Mouse (Mus musculus) kidney, postnatal 0 days (tissue): ENCODE data around the gene Sec24b. TPM values are rescaled to one million over a fixed set of nuclear protein-coding genes. Genes with fewer than 3 reads are reported as not detected.

Experiments
- ATAC-seq: fragments of 200-750 bp; cut with Nextera tagmentation; replicated peaks from 2 replicates; pipeline ENCODE4 v1.8.0; 2017; ENCODE audit warnings: low read depth, moderate number of reproducible peaks, moderate TSS enrichment, moderate library complexity; ENCODE audit not compliant: low FRiP score
- DNase-seq: peaks from one replicate; pipeline ENCODE4 v3.0.0-alpha.2; 2016; ENCODE audit warnings: low spot score
- H3K27ac ChIP-seq: fragments of 300-500 bp; sonication (generic); 2 replicates; pipeline ENCODE4 v1.5.1; 2014; ENCODE audit warnings: mild to moderate bottlenecking
- H3K27me3 ChIP-seq: fragments of 300-500 bp; sonication (generic); 2 replicates; pipeline ENCODE4 v1.6.1; 2014; ENCODE audit warnings: low read length, mixed read lengths; ENCODE audit not compliant: insufficient read depth
- H3K36me3 ChIP-seq: fragments of 300-500 bp; sonication (generic); 2 replicates; pipeline ENCODE4 v1.6.1; 2014; ENCODE audit warnings: low read length, mixed read lengths; ENCODE audit not compliant: insufficient read depth
- H3K4me1 ChIP-seq: fragments of 300-500 bp; sonication (generic); replicated peaks from 2 replicates; pipeline ENCODE4 v1.6.1; 2014; ENCODE audit warnings: antibody characterized with exemption, low read length, mixed read lengths; ENCODE audit not compliant: insufficient read depth
- H3K4me2 ChIP-seq: fragments of 300-500 bp; sonication (generic); 2 replicates; pipeline ENCODE4 v1.6.1; 2014; ENCODE audit warnings: mild to moderate bottlenecking, low read length, moderate library complexity, mixed read lengths
- H3K4me3 ChIP-seq: fragments of 300-500 bp; sonication (generic); replicated peaks from 2 replicates; pipeline ENCODE4 v1.5.1; 2014; ENCODE audit warnings: low read depth, low read length
- H3K9ac ChIP-seq: fragments of 300-500 bp; sonication (generic); 2 replicates; pipeline ENCODE4 v1.6.1; 2014; ENCODE audit warnings: low read depth, low read length
- H3K9me3 ChIP-seq: fragments of 300-500 bp; sonication (generic); replicated peaks from 2 replicates; pipeline ENCODE4 v1.6.1; 2016; ENCODE audit warnings: low read length, inconsistent platforms, mixed read lengths
- CTCF ChIP-seq: IDR thresholded peaks from 2 replicates; pipeline ENCODE4 v1.5.1; 2016; ENCODE audit warnings: antibody characterized with exemption, low read depth, mild to moderate bottlenecking, moderate library complexity
- WGBS: fragments of 180-500 bp; shearing (Covaris S2); extraction: QIAGEN DNeasy Blood & Tissue Kit; methylation state at CpG from one replicate; pipeline ENCODE4 v1.1.7; 2014; 5-methylcytosine and 5-hydroxymethylcytosine counted together
- polyA plus RNA-seq: library from polyadenylated mRNA; unstranded; fragments of >200 nt; fragmentation: Nextera tagmentation; extraction: Ambion mirVana; gene quantifications from 2 replicates; pipeline ENCODE4 v1.2.1, GENCODE M21; 2015

Sec24b gene
- polyA plus RNA-seq, 1 experiment from 2014 or later = 21.5 TPM

- Histone ChIP-seq H3K27me3 (no peaks in the 10 kb centered on the region), H3K4me3 (no peak overlapping the region), H3K9ac (no peak overlapping the region), H3K36me3 (no peaks in the 10 kb centered on the region), H3K27ac (no peak overlapping the region), H3K4me2 (no peak overlapping the region), H3K9me3 (no peaks in the 10 kb centered on the region), H3K4me1 (no peaks in the 10 kb centered on the region)
- 60% methylated on average over 8 of the region's 8 CpGs for WGBS
- DNase-seq (no peak), ATAC-seq (no peak)
- TF ChIP-seq CTCF = no peak
Observed at GRCm38 (mm10) chr3:129962533-129962932, 98.8 kb downstream of the Sec24b start.

DNA sequence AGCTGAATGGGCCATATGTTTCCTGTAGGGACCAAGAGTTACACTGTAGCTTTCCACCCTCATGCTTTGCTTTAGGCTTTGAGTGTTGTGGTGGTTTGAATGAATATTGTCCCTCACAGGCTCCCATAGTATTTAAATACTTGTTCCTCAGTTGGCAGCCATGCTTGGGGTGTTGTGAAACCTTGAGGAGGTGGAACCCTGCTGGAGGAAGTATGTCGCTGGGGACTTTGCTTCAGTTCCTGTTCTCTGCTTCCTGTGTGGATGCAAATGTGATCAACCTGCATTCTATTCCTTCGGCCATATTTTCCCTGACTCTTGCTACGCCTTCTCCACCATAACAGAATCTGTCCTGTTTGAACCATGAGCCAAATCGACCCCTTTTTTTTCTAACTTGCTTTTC, 108.1 kb downstream of the Sec24b start:
- 85% methylated on average over 4 of the region's 4 CpGs for WGBS
- Histone ChIP-seq H3K36me3 (no peaks in the 10 kb centered on the region), H3K4me2 (no peak overlapping the region), H3K4me1 (no peaks in the 10 kb centered on the region), H3K9me3 (no peaks in the 10 kb centered on the region), H3K27me3 (no peaks in the 10 kb centered on the region), H3K27ac (no peak overlapping the region), H3K9ac (no peak overlapping the region), H3K4me3 (no peak overlapping the region)
- DNase-seq = no peak
- TF ChIP-seq CTCF = no peak
- no peak for ATAC-seq

DNA sequence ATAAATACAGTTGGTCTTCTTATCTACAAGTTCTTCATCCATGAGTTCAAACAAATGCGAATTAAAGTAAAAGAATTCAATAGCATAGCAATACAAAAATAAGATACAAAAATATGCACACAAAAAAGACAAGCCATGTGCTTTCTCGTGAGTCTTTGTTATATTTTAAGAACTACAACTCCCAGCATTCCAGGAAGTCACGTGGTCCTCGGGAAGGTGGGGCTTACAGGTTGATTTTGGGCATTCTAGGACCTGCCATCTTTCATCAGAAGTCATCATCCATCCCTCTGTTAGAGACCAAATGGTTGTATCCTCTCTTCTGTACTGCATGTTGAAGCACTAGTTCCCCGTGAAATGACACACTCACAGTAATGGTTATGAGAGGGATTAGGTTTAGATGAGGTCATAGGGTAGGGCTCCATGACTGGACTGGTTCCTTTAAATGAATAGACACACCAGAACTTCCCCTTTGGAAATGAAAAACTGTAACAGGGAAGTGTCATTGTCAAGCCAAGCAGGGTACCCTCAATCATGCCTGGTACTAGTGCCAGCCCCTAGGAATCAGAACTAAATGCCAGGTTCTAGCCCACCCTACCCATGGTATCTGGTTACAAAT, 112.1 kb downstream of the Sec24b start:
- no peaks in the 10 kb centered on the region for H3K27me3 ChIP-seq
- H3K36me3 ChIP-seq = no peaks in the 10 kb centered on the region
- H3K27ac ChIP-seq = no peak overlapping the region
- no peak overlapping the region for H3K4me3 ChIP-seq
- 80% methylated on average over 5 of the region's 5 CpGs for WGBS
- ATAC-seq = no peak
- TF ChIP-seq CTCF = no peak
- no peak for DNase-seq
- no peaks in the 10 kb centered on the region for H3K9me3 ChIP-seq
- H3K4me1 ChIP-seq = no peaks in the 10 kb centered on the region
- no peak overlapping the region for H3K4me2 ChIP-seq
- no peak overlapping the region for H3K9ac ChIP-seq

DNA sequence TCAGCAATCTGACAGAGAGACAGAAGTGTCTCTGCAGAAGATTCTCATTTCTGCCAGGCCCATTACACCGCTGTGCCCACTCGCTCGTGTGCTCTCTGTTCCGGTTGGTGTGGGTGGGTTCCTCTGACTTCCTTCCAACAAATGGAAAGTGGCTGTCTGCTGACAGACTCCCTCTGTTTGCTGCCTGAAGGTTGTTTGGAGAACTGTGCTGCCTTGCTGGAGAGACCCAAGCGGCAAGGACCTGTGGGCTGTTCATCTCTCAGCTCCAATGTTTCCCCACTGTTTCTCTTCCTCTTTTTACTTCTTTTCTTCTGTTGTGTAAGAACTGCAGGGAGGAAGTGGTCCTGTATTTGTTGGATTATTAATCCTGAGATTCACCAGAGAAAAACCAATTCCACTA, 113.0 kb downstream of the Sec24b start:
- Histone ChIP-seq H3K27ac (no peak overlapping the region), H3K36me3 (no peaks in the 10 kb centered on the region), H3K9me3 (no peaks in the 10 kb centered on the region), H3K4me2 (no peak overlapping the region), H3K4me3 (no peak overlapping the region), H3K4me1 (no peaks in the 10 kb centered on the region), H3K9ac (no peak overlapping the region), H3K27me3 (no peaks in the 10 kb centered on the region)
- no peak for DNase-seq
- WGBS = 81% methylated on average over 5 of the region's 5 CpGs
- TF ChIP-seq CTCF = no peak
- no peak for ATAC-seq

DNA sequence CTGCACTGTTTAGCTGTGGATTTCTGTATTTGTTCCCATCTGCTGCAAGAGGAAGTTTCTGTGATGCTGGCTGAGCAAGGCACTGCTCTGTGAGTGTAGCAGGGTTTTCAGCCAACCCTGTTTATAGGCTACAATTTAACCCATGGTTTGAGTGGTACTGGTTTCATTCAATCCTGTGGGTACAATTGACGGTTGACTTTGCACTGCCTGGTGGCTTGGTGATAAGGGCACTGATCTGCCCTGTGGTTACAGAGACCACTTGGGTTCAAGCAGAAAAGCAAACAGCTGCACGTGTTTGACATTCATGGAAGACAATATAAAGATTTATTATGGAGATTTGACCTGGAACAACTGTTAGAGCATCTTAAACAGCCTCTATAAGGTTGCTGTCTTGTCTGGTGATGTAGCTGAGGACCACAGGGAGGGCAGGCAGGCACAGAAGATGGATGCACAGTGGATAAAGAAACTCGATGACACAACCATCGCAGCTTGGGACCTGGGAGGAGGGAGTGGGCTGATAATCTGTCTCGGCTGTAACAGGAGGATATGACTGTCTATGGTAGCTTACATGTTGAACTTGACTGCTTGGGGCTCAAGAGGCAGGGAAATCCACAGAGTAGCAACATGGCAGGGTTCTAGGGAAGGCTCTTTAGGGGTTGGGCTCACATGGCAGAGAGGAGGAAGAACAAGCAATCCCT, 115.0 kb downstream of the Sec24b start:
- no peak for ATAC-seq
- WGBS = 49% methylated on average over 5 of the region's 5 CpGs
- Histone ChIP-seq H3K36me3 (no peaks in the 10 kb centered on the region), H3K4me1 (no peaks in the 10 kb centered on the region), H3K4me3 (no peak overlapping the region), H3K9ac (no peak overlapping the region), H3K27me3 (no peaks in the 10 kb centered on the region), H3K4me2 (no peak overlapping the region), H3K27ac (no peak overlapping the region), H3K9me3 (no peaks in the 10 kb centered on the region)
- no peak for TF ChIP-seq CTCF
- no peak for DNase-seq

- Histone ChIP-seq H3K4me1 (no peaks in the 10 kb centered on the region), H3K27ac (no peak overlapping the region), H3K36me3 (no peaks in the 10 kb centered on the region), H3K9ac (no peak overlapping the region), H3K9me3 (no peaks in the 10 kb centered on the region), H3K4me3 (no peak overlapping the region), H3K4me2 (no peak overlapping the region), H3K27me3 (no peaks in the 10 kb centered on the region)
- ATAC-seq = no peak
- no peak for DNase-seq
- no peak for TF ChIP-seq CTCF
- 66% methylated on average over 4 of the region's 4 CpGs for WGBS
Observed at GRCm38 (mm10) chr3:129943813-129944212, 117.5 kb downstream of the Sec24b start.
